Mouse (Mus musculus) spleen, postnatal 36 days (tissue): ENCODE data around the gene Olfr683.
"Not testable (repeated sequence)": the region's sequence is repeated elsewhere in the genome, so short reads cannot be mapped to it uniquely, and the experiment has no call there.

Experiments used
- DNase-seq, 2 experiments: peaks; one replicate each; pipeline ENCODE4 v3.0.0; 2022; ENCODE audit warnings: low spot score in 2 of 2, mixed read lengths in 1 of 2

The Olfr683 gene

GRCm38 (mm10) chr7:105146912-105147311 is at the start of gene Olfr683:
Gene Olfr683 (minus strand): TSS chr7:105147012.
- DNase-seq, result no peak

GRCm38 (mm10) chr7:105185912-105186311 is 39.1 kb upstream of the Olfr683 start, which contains the start of gene Olfr685:
Gene Olfr685 (minus strand): TSS chr7:105186012.
- no peak for DNase-seq

- DNase-seq, result no peak
Measured at GRCm38 (mm10) chr7:105170773-105171172, 24.0 kb upstream of the Olfr683 start.

- DNase-seq, result no peak
Measured at GRCm38 (mm10) chr7:105163553-105163952, 16.7 kb upstream of the Olfr683 start, which contains the start of gene Olfr684. Gene Olfr684 (minus strand): TSS chr7:105163653.

GRCm38 (mm10) chr7:105141275-105141674 is 5.5 kb downstream of the Olfr683 start:
- DNase-seq, result no peak

GRCm38 (mm10) chr7:105116536-105116935 is 30.3 kb downstream of the Olfr683 start, which contains the start of gene Olfr681:
Gene Olfr681 (plus strand): TSS chr7:105116836.
- no peak for DNase-seq

- DNase-seq, result not testable (repeated sequence)
Measured at GRCm38 (mm10) chr7:105092717-105093116, 54.1 kb downstream of the Olfr683 start, which contains the start of gene Olfr680-ps1. Gene Olfr680-ps1 (minus strand): TSS chr7:105092817.
